ENCODE assay signal across 22 mouse cellular contexts in genomic region chr1:31102280-31102679, GRCm38 (mm10).
DNase-seq lines count a peak whose midpoint lies in the region; ATAC-seq and TF ChIP-seq lines count a peak whose summit lies in the region.
"Had no signal": no experiment of that assay in that cellular context is flagged by ENCODE, and none has a peak within 500 bp of the region (broad histone marks: within the 10 kb centered on the region; RNA-seq: fewer than 3 reads in every experiment).

No protein-coding gene starts in this region.

- ATAC-seq in heart, embryonic 15.5 days (replicated peaks; ENCODE audit: insufficient number of reproducible peaks, insufficient read depth, low FRiP score, low read depth): no peak
- ATAC-seq in lung, embryonic 15.5 days (ENCODE audit: borderline replicate concordance, extremely low read depth, low FRiP score, low TSS enrichment): peak; percentile 56; the same call in 1 of the 2 replicates
- ATAC-seq in liver, embryonic 12.5 days: no peak
- ATAC-seq: Patski had no signal

- WGBS in heart, adult 2 months: 53% methylated on average over 2 of the region's 2 CpGs
- WGBS in heart, embryonic 15.5 days: 68% methylated on average over 2 of the region's 2 CpGs
- 30% methylated on average over 2 of the region's 2 CpGs for WGBS in lung, embryonic 15.5 days
- 63% methylated on average over 2 of the region's 2 CpGs for WGBS in liver, embryonic 12.5 days (ENCODE audit: insufficient replicate concordance)

- TF ChIP-seq RAD21 in CH12.LX (IDR thresholded peaks at IDR 0.05; ENCODE audit: low read depth, low read length): no peak

- H3K9ac ChIP-seq in heart, adult 2 months (ENCODE audit: low read depth, low read length): no peak overlapping the region
- no peak overlapping the region for H3K9ac ChIP-seq in heart, embryonic 15.5 days
- no peak overlapping the region for H3K9ac ChIP-seq in lung, embryonic 15.5 days
- no peak overlapping the region for H3K9ac ChIP-seq in CH12.LX (ENCODE audit: insufficient read depth, low read depth)
- H3K9ac ChIP-seq in liver, embryonic 12.5 days: no peak overlapping the region
- H3K9ac ChIP-seq: embryonic facial prominence, embryonic 12.5 days; hindbrain, embryonic 15.5 days; kidney, embryonic 15.5 days; liver, embryonic 15.5 days; midbrain, embryonic 12.5 days; neural tube, embryonic 13.5 days had no signal

- DNase-seq in heart, adult 2 months: no peak
- no peak for DNase-seq in heart, adult 8-10 months (ENCODE audit: low spot score)
- DNase-seq in heart, adult 11 months: no peak
- no peak for DNase-seq in lung, adult 18-20 months
- DNase-seq in CH12.LX (ENCODE audit: extremely low read depth): no peak
- DNase-seq: embryo, embryonic 11 days; kidney, adult 18-20 months; liver; thymus, adult 18-20 months; thymus, postnatal 36 days had no signal

- no peak for TF ChIP-seq EP300 in heart, adult 2 months (IDR thresholded peaks at IDR 0.05; ENCODE audit: insufficient read depth, low read depth, low read length)
- TF ChIP-seq EP300 in CH12.LX (IDR thresholded peaks at IDR 0.05; ENCODE audit: low read length): no peak

- H3K4me3 ChIP-seq in heart, adult 2 months: no peak overlapping the region
- H3K4me3 ChIP-seq in heart, embryonic 15.5 days: no peak overlapping the region
- no peak overlapping the region for H3K4me3 ChIP-seq in lung, embryonic 15.5 days
- no peak overlapping the region for H3K4me3 ChIP-seq in CH12.LX (replicated peaks in 1 of 3; ENCODE audit: low read depth in 2 of 3, low read length in 2 of 3, poor library complexity in 1 of 3)
- no peak overlapping the region for H3K4me3 ChIP-seq in liver, embryonic 12.5 days
- H3K4me3 ChIP-seq: embryonic facial prominence, embryonic 12.5 days; hindbrain, embryonic 15.5 days; kidney, embryonic 15.5 days; liver, embryonic 15.5 days; megakaryocyte, embryonic 14.5 days; midbrain, embryonic 12.5 days; myocyte; neural tube, embryonic 13.5 days had no signal

- in situ Hi-C loops in CH12.LX (cut with MboI; ENCODE audit: low pct_ligation_motif_present, low pct_unique_long_range_greater_than_20kb, low sequenced_read_pairs): no loop called here

- no peaks in the 10 kb centered on the region for H3K4me1 ChIP-seq in heart, adult 2 months (ENCODE audit: control insufficient read depth, insufficient read depth, low read length)
- peaks cover 20% of the 10 kb centered on the region for H3K4me1 ChIP-seq in heart, embryonic 15.5 days (replicated peaks)
- peaks cover 17% of the 10 kb centered on the region for H3K4me1 ChIP-seq in lung, embryonic 15.5 days
- H3K4me1 ChIP-seq in CH12.LX (ENCODE audit: control insufficient read depth in 1 of 2, insufficient read depth in 2 of 2): no peaks in the 10 kb centered on the region
- no peaks in the 10 kb centered on the region for H3K4me1 ChIP-seq in liver, embryonic 12.5 days
- H3K4me1 ChIP-seq: embryonic facial prominence, embryonic 12.5 days; kidney, embryonic 15.5 days; liver, embryonic 15.5 days; megakaryocyte, embryonic 14.5 days; midbrain, embryonic 12.5 days had no signal

- TF ChIP-seq POLR2A in heart, adult 2 months (IDR thresholded peaks at IDR 0.05; ENCODE audit: insufficient read depth, low read depth, low read length): no peak
- no peak for TF ChIP-seq POLR2A in CH12.LX (IDR thresholded peaks at IDR 0.05; ENCODE audit: low read depth, low read length)

- no peaks in the 10 kb centered on the region for H3K9me3 ChIP-seq in heart, embryonic 15.5 days (replicated peaks)
- H3K9me3 ChIP-seq in lung, embryonic 15.5 days: no peaks in the 10 kb centered on the region
- H3K9me3 ChIP-seq in CH12.LX (replicated peaks; ENCODE audit: low read length): no peaks in the 10 kb centered on the region
- no peaks in the 10 kb centered on the region for H3K9me3 ChIP-seq in liver, embryonic 12.5 days (replicated peaks)
- H3K9me3 ChIP-seq: embryonic facial prominence, embryonic 12.5 days; hindbrain, embryonic 15.5 days; kidney, embryonic 15.5 days; liver, embryonic 15.5 days; midbrain, embryonic 12.5 days; neural tube, embryonic 13.5 days had no signal

- no peaks in the 10 kb centered on the region for H3K79me2 ChIP-seq in heart, adult 2 months (replicated peaks; ENCODE audit: control insufficient read depth, insufficient read depth, low read length)
- H3K79me2 ChIP-seq in CH12.LX (replicated peaks; ENCODE audit: control insufficient read depth, extremely low read depth, insufficient read depth, poor library complexity, severe bottlenecking): no peaks in the 10 kb centered on the region

- intact Hi-C loops in heart, adult 2 months (cut with DNase I): no loop called here

- peaks cover 5% of the 10 kb centered on the region; the same call in 1 of the 2 replicates for H3K36me3 ChIP-seq in heart, adult 2 months (ENCODE audit: control insufficient read depth, insufficient read depth, low read length)
- H3K36me3 ChIP-seq in heart, embryonic 15.5 days: no peaks in the 10 kb centered on the region
- H3K36me3 ChIP-seq in lung, embryonic 15.5 days: no peaks in the 10 kb centered on the region
- no peaks in the 10 kb centered on the region for H3K36me3 ChIP-seq in CH12.LX (replicated peaks in 1 of 2; ENCODE audit: control insufficient read depth in 1 of 2, insufficient read depth in 1 of 2, low read length in 1 of 2)
- H3K36me3 ChIP-seq in liver, embryonic 12.5 days: no peaks in the 10 kb centered on the region
- H3K36me3 ChIP-seq: embryonic facial prominence, embryonic 12.5 days; hindbrain, embryonic 15.5 days; kidney, embryonic 15.5 days; liver, embryonic 15.5 days; midbrain, embryonic 12.5 days; neural tube, embryonic 13.5 days had no signal

- peak overlapping the region; percentile 54 for H3K27ac ChIP-seq in heart, adult 2 months
- peak overlapping the region; percentile 86 for H3K27ac ChIP-seq in heart, embryonic 15.5 days
- peak overlapping the region; percentile 80 for H3K27ac ChIP-seq in lung, embryonic 15.5 days
- H3K27ac ChIP-seq in CH12.LX (ENCODE audit: insufficient read depth, low read depth): no peak overlapping the region
- no peak overlapping the region for H3K27ac ChIP-seq in liver, embryonic 12.5 days
- H3K27ac ChIP-seq: embryonic facial prominence, embryonic 12.5 days; hindbrain, embryonic 15.5 days; kidney, embryonic 15.5 days; liver, embryonic 15.5 days; midbrain, embryonic 12.5 days; neural tube, embryonic 13.5 days had no signal

- H3K27me3 ChIP-seq in heart, adult 2 months (ENCODE audit: control insufficient read depth, insufficient read depth, low read length): no peaks in the 10 kb centered on the region
- H3K27me3 ChIP-seq in heart, embryonic 15.5 days: no peaks in the 10 kb centered on the region
- H3K27me3 ChIP-seq in lung, embryonic 15.5 days: no peaks in the 10 kb centered on the region
- no peaks in the 10 kb centered on the region for H3K27me3 ChIP-seq in CH12.LX (replicated peaks)
- H3K27me3 ChIP-seq in liver, embryonic 12.5 days (replicated peaks): no peaks in the 10 kb centered on the region
- H3K27me3 ChIP-seq: embryonic facial prominence, embryonic 12.5 days; hindbrain, embryonic 15.5 days; kidney, embryonic 15.5 days; liver, embryonic 15.5 days; megakaryocyte, embryonic 14.5 days; midbrain, embryonic 12.5 days; neural tube, embryonic 13.5 days; Patski had no signal

- 0 out of 2 replicates have a peak overlapping the region, but pooled peaks have one; percentile 45 for H3K4me2 ChIP-seq in heart, embryonic 15.5 days
- peak overlapping the region; percentile 17; the same call in 1 of the 2 replicates for H3K4me2 ChIP-seq in lung, embryonic 15.5 days
- H3K4me2 ChIP-seq in CH12.LX (ENCODE audit: insufficient read depth, low read depth, poor library complexity, severe bottlenecking): peak overlapping the region; percentile 61; the same call in 1 of the 2 replicates
- H3K4me2 ChIP-seq in liver, embryonic 12.5 days: no peak overlapping the region
- H3K4me2 ChIP-seq: embryonic facial prominence, embryonic 12.5 days; kidney, embryonic 15.5 days; liver, embryonic 15.5 days; midbrain, embryonic 12.5 days; neural tube, embryonic 13.5 days had no signal

- dilution Hi-C loops in CH12.LX (cut with MboI; ENCODE audit: extremely low pct_ligation_motif_present, extremely low pct_unique_long_range_greater_than_20kb, low sequenced_read_pairs): no loop called here

- no peak for TF ChIP-seq CTCF in heart, adult 2 months (IDR thresholded peaks at IDR 0.05)
- TF ChIP-seq CTCF in CH12.LX (conservative IDR thresholded peaks at IDR 0.05 in 1 of 2, IDR thresholded peaks at IDR 0.05 in 1 of 2; ENCODE audit: low read depth in 2 of 2, low read length in 2 of 2): no peak

TF ChIP-seq in CH12.LX, 34 proteins besides CTCF, POLR2A, EP300 and RAD21:
- TF ChIP-seq CHD1 (IDR thresholded peaks at IDR 0.05; ENCODE audit: low read depth, low read length) (no peak), HCFC1 (IDR thresholded peaks at IDR 0.05; ENCODE audit: low read depth, low read length) (no peak), ZMIZ1 (IDR thresholded peaks at IDR 0.05; ENCODE audit: low read depth, low read length) (no peak), NELFE (IDR thresholded peaks at IDR 0.05; ENCODE audit: low read depth, low read length) (no peak), E2F4 (IDR thresholded peaks at IDR 0.05; ENCODE audit: insufficient replicate concordance, low read depth, low read length) (no peak), ETS1 (conservative IDR thresholded peaks at IDR 0.05; ENCODE audit: low read depth, low read length) (no peak), TBP (conservative IDR thresholded peaks at IDR 0.05; ENCODE audit: low read depth, low read length) (no peak), RCOR1 (conservative IDR thresholded peaks at IDR 0.05; ENCODE audit: low read depth, low read length) (no peak), MXI1 (IDR thresholded peaks at IDR 0.05; ENCODE audit: low read depth, low read length) (no peak), TCF12 (IDR thresholded peaks at IDR 0.05; ENCODE audit: low read depth, low read length) (no peak)
TF ChIP-seq in CH12.LX: peak in this region for 0.

Comparison
In these comparisons a context has a peak if more than half of its experiments do, and no peak if none do; other contexts are left out.
1. H3K27ac ChIP-seq: peak in heart, adult 2 months (single experiment), heart, embryonic 15.5 days (single experiment) and lung, embryonic 15.5 days (single experiment); none in CH12.LX (single experiment) and liver, embryonic 12.5 days (single experiment).